Mouse (Mus musculus): ENCODE measurements around the gene Slc28a1. TPM values are rescaled to one million over a fixed set of nuclear protein-coding genes. Genes with fewer than 3 reads are reported as not detected.

Slc28a1 gene
- under 1 TPM in 1 of 2 experiments, not detected in 1; 0.32 TPM for polyA plus RNA-seq (2017; shearing (Covaris generic))

DNA sequence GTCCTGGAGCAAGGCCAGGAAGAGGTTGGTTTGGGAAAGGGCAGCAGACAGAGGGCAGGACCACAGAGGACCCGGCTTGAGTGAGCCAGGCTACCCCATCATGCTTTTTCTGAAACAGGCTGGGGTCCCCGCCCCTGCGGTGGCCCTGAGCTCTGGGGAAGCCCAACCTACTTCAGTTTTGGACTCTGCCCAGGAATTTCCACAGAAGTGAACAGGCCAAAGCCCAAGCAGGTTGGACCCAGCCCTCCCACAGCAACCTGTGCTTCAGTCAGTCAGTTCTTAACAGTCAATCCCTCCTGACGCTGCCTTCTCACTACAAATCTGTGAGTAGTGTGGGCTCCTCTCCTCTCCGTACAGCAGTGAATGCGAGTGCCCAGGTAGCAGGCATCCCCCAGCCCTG, at the start of gene Slc28a1:
Gene Slc28a1 (plus strand): TSS at position 245 of the 400 bp plus-strand sequence.

GRCm38 (mm10) chr7:81213347-81214152, 99.0 kb downstream of the Slc28a1 start, which contains the start of gene Pde8a:
TSS of gene Pde8a (plus strand) at chr7:81213596.

Other genes starting within 250 kb of the Slc28a1 start
- gene Wdr73, start 213.5 kb upstream of the Slc28a1 start, polyA plus RNA-seq (2017; shearing (Covaris generic)): 10 to 100 TPM; 33.3 to 36.5 TPM
- gene Nmb, start 209.7 kb upstream of the Slc28a1 start, polyA plus RNA-seq (2017; shearing (Covaris generic)): 10 to 100 TPM; 43.1 to 61.7 TPM
- 100 to 1,000 TPM; 294 to 382 TPM for gene Sec11a, start 167.0 kb upstream of the Slc28a1 start, polyA plus RNA-seq (2017; shearing (Covaris generic))
- 10 to 100 TPM; 63.0 to 84.8 TPM for gene Zfp592, start 121.1 kb upstream of the Slc28a1 start, polyA plus RNA-seq (2017; shearing (Covaris generic))
- gene Alpk3, start 57.2 kb upstream of the Slc28a1 start, polyA plus RNA-seq (2017; shearing (Covaris generic)): 1 to 10 TPM in 1 of 2 experiments, under 1 TPM in 1; 0.29 to 1.5 TPM
- gene Pde8a, start 98.8 kb downstream of the Slc28a1 start, polyA plus RNA-seq (2017; shearing (Covaris generic)): 1 to 10 TPM; 4.0 to 8.1 TPM
- gene Rps17, start 230.5 kb downstream of the Slc28a1 start, polyA plus RNA-seq (2017; shearing (Covaris generic)): 100 to 1,000 TPM; 546 to 588 TPM

All from inflammation-experienced regulatory T-cells (primary cell).